Mouse (Mus musculus) hindbrain, postnatal 0 days (tissue): Measurements from ENCODE around the gene Aox3. TPM values are rescaled to one million over a fixed set of nuclear protein-coding genes. Genes with fewer than 3 reads are reported as not detected.

Experiments
- ATAC-seq: fragments of 200-750 bp; cut with Nextera tagmentation; 2 replicates; pipeline ENCODE4 v1.8.0; 2017; ENCODE audit warnings: mild to moderate bottlenecking, moderate TSS enrichment, moderate library complexity
- DNase-seq: peaks from one replicate; pipeline ENCODE4 v3.0.0-alpha.2; 2015; ENCODE audit warnings: low spot score
- H3K27ac ChIP-seq: fragments of 300-500 bp; sonication (generic); 2 replicates; pipeline ENCODE4 v1.5.1; 2014; ENCODE audit warnings: mild to moderate bottlenecking
- H3K27me3 ChIP-seq: fragments of 300-500 bp; sonication (generic); 2 replicates; pipeline ENCODE4 v1.6.1; 2014; ENCODE audit warnings: low read length, mixed read lengths; ENCODE audit not compliant: insufficient read depth
- H3K36me3 ChIP-seq: fragments of 300-500 bp; sonication (generic); 2 replicates; pipeline ENCODE4 v1.6.1; 2014; ENCODE audit warnings: low read length, mixed read lengths; ENCODE audit not compliant: insufficient read depth
- H3K4me1 ChIP-seq: fragments of 300-500 bp; sonication (generic); 2 replicates; pipeline ENCODE4 v1.6.1; 2014; ENCODE audit warnings: antibody characterized with exemption, low read length, mixed read lengths; ENCODE audit not compliant: insufficient read depth
- H3K4me2 ChIP-seq: fragments of 300-500 bp; sonication (generic); 2 replicates; pipeline ENCODE4 v1.6.1; 2014; ENCODE audit warnings: low read depth, mild to moderate bottlenecking, low read length, moderate library complexity, mixed read lengths
- H3K4me3 ChIP-seq: fragments of 300-500 bp; sonication (generic); 2 replicates; pipeline ENCODE4 v1.5.1; 2014; ENCODE audit warnings: low read length
- H3K9ac ChIP-seq: fragments of 300-500 bp; sonication (generic); replicated peaks from 2 replicates; pipeline ENCODE4 v1.6.1; 2014; ENCODE audit warnings: mild to moderate bottlenecking, low read length, moderate library complexity, mixed read lengths
- H3K9me3 ChIP-seq: fragments of 300-500 bp; sonication (generic); 2 replicates; pipeline ENCODE4 v1.6.1; 2016; ENCODE audit warnings: low read length, mixed read lengths
- CTCF ChIP-seq: IDR thresholded peaks from 2 replicates; pipeline ENCODE4 v1.5.1; 2016; ENCODE audit warnings: antibody characterized with exemption, control low read depth, low read depth
- WGBS: fragments of 180-500 bp; shearing (Covaris S2); extraction: QIAGEN DNeasy Blood & Tissue Kit; methylation state at CpG from one replicate; pipeline ENCODE4 v1.1.7; 2014; 5-methylcytosine and 5-hydroxymethylcytosine counted together
- polyA plus RNA-seq: library from polyadenylated mRNA; unstranded; fragments of >200 nt; fragmentation: Nextera tagmentation; extraction: Ambion mirVana; gene quantifications from 2 replicates; pipeline ENCODE4 v1.2.1, GENCODE M21; 2015
- total RNA-seq: library from RNA; depleted of rRNA; stranded (reverse); fragments of >200 nt; gene quantifications from 2 replicates; pipeline ENCODE4 v1.2.3, GENCODE M21; 2014

Aox3 gene
- total and polyA plus RNA-seq, 2 experiments from 2014 or later: 0.78 to 1.1 TPM

DNA sequence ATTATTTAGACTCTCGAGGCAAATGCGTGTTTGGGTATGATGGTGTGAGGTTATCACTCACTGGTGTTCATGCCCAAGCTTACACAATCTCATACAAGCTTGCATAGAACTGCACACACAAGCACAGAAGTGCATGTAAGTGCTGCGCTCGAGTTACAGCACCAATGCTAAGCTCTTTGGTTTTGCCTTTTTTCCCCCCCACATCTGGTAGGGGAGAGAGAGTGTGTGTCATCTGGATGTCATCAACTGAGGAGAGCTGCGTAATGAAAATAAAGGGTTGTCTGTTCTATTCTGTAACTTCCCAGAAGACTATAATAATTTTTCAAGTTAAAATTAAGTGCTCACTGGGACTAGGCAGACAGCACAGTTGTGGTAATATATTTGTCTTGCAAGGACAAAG, 100.9 kb downstream of the Aox3 start:
- H3K9ac ChIP-seq: no peak overlapping the region
- H3K27ac ChIP-seq: no peak overlapping the region
- no peak for ATAC-seq
- H3K4me1 ChIP-seq: no peaks in the 10 kb centered on the region
- 85% methylated on average over 5 of the region's 5 CpGs for WGBS
- no peaks in the 10 kb centered on the region for H3K9me3 ChIP-seq
- H3K27me3 ChIP-seq: no peaks in the 10 kb centered on the region
- H3K36me3 ChIP-seq: no peaks in the 10 kb centered on the region
- DNase-seq: no peak
- TF ChIP-seq CTCF: no peak
- no peak overlapping the region for H3K4me2 ChIP-seq
- H3K4me3 ChIP-seq: no peak overlapping the region

DNA sequence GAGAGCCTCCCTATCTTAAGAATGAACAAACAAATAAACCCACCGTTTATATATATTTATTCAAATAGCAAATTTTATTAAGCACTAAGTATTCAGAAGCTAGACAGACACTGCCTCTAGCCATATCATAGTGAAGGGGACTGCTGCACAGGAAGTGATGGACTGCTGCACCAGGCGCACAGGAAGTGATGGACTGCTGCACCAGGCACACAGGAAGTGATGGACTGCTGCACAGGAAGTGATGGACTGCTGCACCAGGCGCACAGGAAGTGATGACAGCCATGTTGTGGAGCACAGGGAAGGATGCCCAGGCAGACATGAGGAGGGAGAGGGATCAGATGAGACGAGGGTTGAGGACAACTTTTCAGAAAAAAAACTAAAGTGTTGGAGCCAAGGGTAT, 102.4 kb downstream of the Aox3 start:
- Histone ChIP-seq H3K9ac (no peak overlapping the region), H3K27ac (no peak overlapping the region), H3K4me1 (no peaks in the 10 kb centered on the region), H3K4me2 (no peak overlapping the region), H3K27me3 (no peaks in the 10 kb centered on the region), H3K36me3 (no peaks in the 10 kb centered on the region), H3K9me3 (no peaks in the 10 kb centered on the region), H3K4me3 (no peak overlapping the region)
- 93% methylated on average over 4 of the region's 4 CpGs for WGBS
- peak; percentile 61; the same call in 1 of the 2 replicates for ATAC-seq
- no peak for DNase-seq
- no peak for TF ChIP-seq CTCF

- DNase-seq: no peak
- WGBS: 71% methylated on average over 7 of the region's 7 CpGs
- no peaks in the 10 kb centered on the region for H3K27me3 ChIP-seq
Observed at GRCm38 (mm10) chr1:58215956-58216532, 103.1 kb downstream of the Aox3 start.

DNA sequence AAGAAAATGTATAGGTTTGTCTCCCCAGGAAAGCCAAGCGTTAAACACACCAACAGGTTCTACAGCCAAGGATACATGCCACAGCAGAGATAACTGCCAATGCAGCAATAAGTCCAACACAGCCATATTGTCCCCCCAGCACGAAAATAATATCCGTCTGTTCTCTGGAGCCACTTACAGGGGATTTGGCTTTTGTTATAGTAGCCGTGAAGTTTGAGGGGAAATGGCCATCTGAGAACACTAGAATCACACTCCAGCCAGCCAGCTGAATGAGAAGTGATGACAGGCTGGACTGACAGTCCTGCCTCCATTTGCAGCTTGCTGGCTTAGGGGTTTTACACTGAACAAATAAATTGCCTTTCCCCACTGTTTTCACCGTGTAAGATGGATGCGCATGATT, 108.1 kb downstream of the Aox3 start:
- H3K9ac ChIP-seq: no peak overlapping the region
- WGBS: 57% methylated on average over 6 of the region's 6 CpGs
- no peaks in the 10 kb centered on the region for H3K27me3 ChIP-seq
- H3K9me3 ChIP-seq: no peaks in the 10 kb centered on the region
- H3K4me3 ChIP-seq: no peak overlapping the region
- TF ChIP-seq CTCF: no peak
- DNase-seq (peak; percentile 19), ATAC-seq (no peak)
- no peaks in the 10 kb centered on the region for H3K36me3 ChIP-seq
- H3K4me1 ChIP-seq: no peaks in the 10 kb centered on the region
- H3K4me2 ChIP-seq: no peak overlapping the region
- H3K27ac ChIP-seq: no peak overlapping the region

More at GRCm38 (mm10) chr1:58215956-58216532, 103.1 kb downstream of the Aox3 start:
- Histone ChIP-seq H3K36me3 (no peaks in the 10 kb centered on the region), H3K4me1 (no peaks in the 10 kb centered on the region), H3K4me2 (no peak overlapping the region), H3K9ac (no peak overlapping the region), H3K9me3 (no peaks in the 10 kb centered on the region), H3K27ac (no peak overlapping the region), H3K4me3 (no peak overlapping the region)
- ATAC-seq: no peak
- TF ChIP-seq CTCF: no peak

- Histone ChIP-seq H3K9ac (no peak overlapping the region), H3K27me3 (no peaks in the 10 kb centered on the region), H3K36me3 (no peaks in the 10 kb centered on the region), H3K27ac (no peak overlapping the region), H3K4me3 (no peak overlapping the region), H3K9me3 (no peaks in the 10 kb centered on the region), H3K4me1 (no peaks in the 10 kb centered on the region), H3K4me2 (no peak overlapping the region)
- no peak for TF ChIP-seq CTCF
- WGBS: 76% methylated on average over 5 of the region's 5 CpGs
- ATAC-seq (no peak), DNase-seq (no peak)
Observed at GRCm38 (mm10) chr1:58221879-58222278, 108.9 kb downstream of the Aox3 start.

GRCm38 (mm10) chr1:58228086-58228485, 115.2 kb downstream of the Aox3 start:
- Histone ChIP-seq H3K9me3 (no peaks in the 10 kb centered on the region), H3K4me1 (no peaks in the 10 kb centered on the region), H3K9ac (no peak overlapping the region), H3K27me3 (no peaks in the 10 kb centered on the region), H3K36me3 (no peaks in the 10 kb centered on the region), H3K4me3 (no peak overlapping the region), H3K27ac (no peak overlapping the region), H3K4me2 (no peak overlapping the region)
- no peak for TF ChIP-seq CTCF
- 78% methylated on average over 6 of the region's 6 CpGs for WGBS
- DNase-seq: no peak
- no peak for ATAC-seq

GRCm38 (mm10) chr1:58228916-58229315, 116.0 kb downstream of the Aox3 start:
- no peaks in the 10 kb centered on the region for H3K4me1 ChIP-seq
- no peaks in the 10 kb centered on the region for H3K27me3 ChIP-seq
- DNase-seq (no peak), ATAC-seq (no peak)
- H3K36me3 ChIP-seq: no peaks in the 10 kb centered on the region
- no peak for TF ChIP-seq CTCF
- H3K9me3 ChIP-seq: no peaks in the 10 kb centered on the region
- H3K27ac ChIP-seq: no peak overlapping the region
- H3K4me2 ChIP-seq: no peak overlapping the region
- H3K4me3 ChIP-seq: no peak overlapping the region
- H3K9ac ChIP-seq: no peak overlapping the region
